9 mouse cellular contexts compared by ENCODE assay signal in genomic region chr9:41973775-41974657, GRCm38 (mm10).
DNase-seq lines count a peak whose midpoint lies in the region; ATAC-seq and TF ChIP-seq lines count a peak whose summit lies in the region.
"Had no signal": no experiment of that assay in that cellular context is flagged by ENCODE, and none has a peak within 500 bp of the region (broad histone marks: within the 10 kb centered on the region; RNA-seq: fewer than 3 reads in every experiment).

No protein-coding gene starts in this region.

- no peaks in the 10 kb centered on the region for H3K27me3 ChIP-seq in kidney, postnatal 0 days (ENCODE audit: insufficient read depth, low read length)
- H3K27me3 ChIP-seq in kidney, embryonic 16.5 days (ENCODE audit: insufficient read depth, low read length) = no peaks in the 10 kb centered on the region
- no peaks in the 10 kb centered on the region; the same call in 1 of the 2 replicates for H3K27me3 ChIP-seq in forebrain, embryonic 10.5 days (ENCODE audit: poor library complexity, severe bottlenecking)
- H3K27me3 ChIP-seq in hindbrain, embryonic 16.5 days (replicated peaks; ENCODE audit: control insufficient read depth, insufficient read depth, low read length) = no peaks in the 10 kb centered on the region
- H3K27me3 ChIP-seq in limb, embryonic 10.5 days (ENCODE audit: low read depth, poor library complexity, severe bottlenecking) = no peaks in the 10 kb centered on the region
- H3K27me3 ChIP-seq in neural tube, embryonic 14.5 days (ENCODE audit: control insufficient read depth, insufficient read depth, low read length) = no peaks in the 10 kb centered on the region

- no peak overlapping the region for H3K27ac ChIP-seq in kidney, postnatal 0 days
- no peak overlapping the region for H3K27ac ChIP-seq in kidney, embryonic 16.5 days (ENCODE audit: low read length)
- no peak overlapping the region; the same call in 1 of the 2 replicates for H3K27ac ChIP-seq in forebrain, embryonic 10.5 days
- no peak overlapping the region for H3K27ac ChIP-seq in hindbrain, embryonic 16.5 days (ENCODE audit: low read depth, low read length)
- peak overlapping the region; percentile 11; the same call in 1 of the 2 replicates for H3K27ac ChIP-seq in limb, embryonic 10.5 days
- no peak overlapping the region for H3K27ac ChIP-seq in neural tube, embryonic 14.5 days (ENCODE audit: low read depth, low read length)

- H3K4me1 ChIP-seq in kidney, postnatal 0 days (replicated peaks; ENCODE audit: insufficient read depth, low read length) = no peaks in the 10 kb centered on the region
- no peaks in the 10 kb centered on the region for H3K4me1 ChIP-seq in kidney, embryonic 16.5 days (ENCODE audit: insufficient read depth, low read length)
- H3K4me1 ChIP-seq in forebrain, embryonic 10.5 days = 0 out of 2 replicates have a peak, but pooled peaks cover 14% of the 10 kb centered on the region
- peaks cover 6% of the 10 kb centered on the region for H3K4me1 ChIP-seq in hindbrain, embryonic 16.5 days (ENCODE audit: control insufficient read depth, insufficient read depth, low read depth, low read length)
- peaks cover 10% of the 10 kb centered on the region; the same call in 1 of the 2 replicates for H3K4me1 ChIP-seq in limb, embryonic 10.5 days
- H3K4me1 ChIP-seq in neural tube, embryonic 14.5 days (ENCODE audit: control insufficient read depth, insufficient read depth, low read length) = no peaks in the 10 kb centered on the region

- no peak overlapping the region for H3K4me2 ChIP-seq in kidney, postnatal 0 days (ENCODE audit: low read length)
- H3K4me2 ChIP-seq in kidney, embryonic 16.5 days (replicated peaks; ENCODE audit: low read depth, low read length) = no peak overlapping the region
- H3K4me2 ChIP-seq in hindbrain, embryonic 16.5 days (ENCODE audit: low read length) = 0 out of 2 replicates have a peak overlapping the region, but pooled peaks have one; percentile 27
- no peak overlapping the region for H3K4me2 ChIP-seq in neural tube, embryonic 14.5 days (ENCODE audit: low read depth, low read length)

- no peak for TF ChIP-seq POLR2A in brain, embryonic 14.5 days (IDR thresholded peaks at IDR 0.05; ENCODE audit: borderline replicate concordance, extremely low read depth, insufficient read depth, insufficient read length, poor library complexity, severe bottlenecking)

- no peak overlapping the region for H3K4me3 ChIP-seq in kidney, postnatal 0 days (replicated peaks; ENCODE audit: low read depth, low read length)
- no peak overlapping the region for H3K4me3 ChIP-seq in kidney, embryonic 16.5 days (ENCODE audit: low read length)
- no peak overlapping the region for H3K4me3 ChIP-seq in forebrain, embryonic 10.5 days
- no peak overlapping the region for H3K4me3 ChIP-seq in hindbrain, embryonic 16.5 days (ENCODE audit: low read length)
- H3K4me3 ChIP-seq in limb, embryonic 10.5 days = no peak overlapping the region
- no peak overlapping the region for H3K4me3 ChIP-seq in neural tube, embryonic 14.5 days (ENCODE audit: low read depth, low read length)
- H3K4me3 ChIP-seq: myocyte had no signal

- WGBS in kidney, postnatal 0 days = 72% methylated on average over 25 of the region's 25 CpGs
- WGBS in kidney, embryonic 16.5 days = 74% methylated on average over 25 of the region's 25 CpGs
- WGBS in forebrain, embryonic 10.5 days = 75% methylated on average over 25 of the region's 25 CpGs
- 69% methylated on average over 25 of the region's 25 CpGs for WGBS in hindbrain, embryonic 16.5 days
- WGBS in limb, embryonic 10.5 days = 74% methylated on average over 25 of the region's 25 CpGs
- 73% methylated on average over 25 of the region's 25 CpGs for WGBS in neural tube, embryonic 14.5 days

- no peaks in the 10 kb centered on the region for H3K9me3 ChIP-seq in kidney, postnatal 0 days (replicated peaks; ENCODE audit: low read length)
- no peaks in the 10 kb centered on the region for H3K9me3 ChIP-seq in kidney, embryonic 16.5 days (ENCODE audit: low read length)
- H3K9me3 ChIP-seq in forebrain, embryonic 10.5 days = peaks cover 7% of the 10 kb centered on the region
- no peaks in the 10 kb centered on the region for H3K9me3 ChIP-seq in hindbrain, embryonic 16.5 days (ENCODE audit: control insufficient read depth, low read length)
- no peaks in the 10 kb centered on the region for H3K9me3 ChIP-seq in limb, embryonic 10.5 days (replicated peaks)
- no peaks in the 10 kb centered on the region for H3K9me3 ChIP-seq in neural tube, embryonic 14.5 days (ENCODE audit: control insufficient read depth, low read length)

- no peak overlapping the region for H3K9ac ChIP-seq in kidney, postnatal 0 days (ENCODE audit: low read depth, low read length)
- H3K9ac ChIP-seq in kidney, embryonic 16.5 days (replicated peaks; ENCODE audit: low read length) = no peak overlapping the region
- no peak overlapping the region for H3K9ac ChIP-seq in hindbrain, embryonic 16.5 days (ENCODE audit: low read depth, low read length)
- H3K9ac ChIP-seq in neural tube, embryonic 14.5 days (replicated peaks; ENCODE audit: low read depth, low read length) = no peak overlapping the region

- TF ChIP-seq CTCF in kidney, postnatal 0 days (IDR thresholded peaks at IDR 0.05; ENCODE audit: low read depth) = peak; percentile 79
- TF ChIP-seq CTCF in brain, embryonic 14.5 days (IDR thresholded peaks at IDR 0.05; ENCODE audit: borderline replicate concordance, extremely low read depth, insufficient read depth, insufficient read length) = peak; percentile 94

- peak; percentile 54 for DNase-seq in kidney, postnatal 0 days (ENCODE audit: low spot score)
- peak; percentile 92 for DNase-seq in brain, embryonic 14.5 days (ENCODE audit: low read depth)
- peak; percentile 65 for DNase-seq in forebrain, embryonic 10.5 days (ENCODE audit: extremely low spot score, low spot score)
- peak; percentile 78 for DNase-seq in limb, embryonic 10.5 days (ENCODE audit: low spot score)
- DNase-seq in T-cell, adult 2 months (ENCODE audit: low spot score) = no peak

- peaks cover 9% of the 10 kb centered on the region; the same call in 1 of the 2 replicates for H3K36me3 ChIP-seq in kidney, postnatal 0 days (ENCODE audit: insufficient read depth, low read length)
- H3K36me3 ChIP-seq in kidney, embryonic 16.5 days (ENCODE audit: insufficient read depth, low read length) = peaks cover 32% of the 10 kb centered on the region
- H3K36me3 ChIP-seq in forebrain, embryonic 10.5 days (replicated peaks) = peaks cover 16% of the 10 kb centered on the region
- peaks cover 11% of the 10 kb centered on the region for H3K36me3 ChIP-seq in hindbrain, embryonic 16.5 days (ENCODE audit: control insufficient read depth, insufficient read depth, low read length)
- peaks cover 32% of the 10 kb centered on the region for H3K36me3 ChIP-seq in limb, embryonic 10.5 days
- H3K36me3 ChIP-seq in neural tube, embryonic 14.5 days (ENCODE audit: control insufficient read depth, insufficient read depth, low read length) = peaks cover 5% of the 10 kb centered on the region

- no peak for ATAC-seq in kidney, postnatal 0 days (replicated peaks; ENCODE audit: low FRiP score, low read depth)
- no peak for ATAC-seq in kidney, embryonic 16.5 days (ENCODE audit: low FRiP score, low TSS enrichment)
- ATAC-seq in hindbrain, embryonic 16.5 days = peak; percentile 96
- peak; percentile 91 for ATAC-seq in neural tube, embryonic 14.5 days (ENCODE audit: low read depth)

Comparison
In these comparisons a context has a peak if more than half of its experiments do, and no peak if none do; other contexts are left out.
1. ATAC-seq: peak in hindbrain, embryonic 16.5 days (single experiment) and neural tube, embryonic 14.5 days (single experiment); none in kidney, postnatal 0 days (single experiment) and kidney, embryonic 16.5 days (single experiment).